Mouse (Mus musculus) retina, embryonic 14.5 days (tissue): ENCODE measurements at regions not wholly inside any gene's neighbourhood (a gene's known extent, or its start where the extent isn't known, plus 50 kb on each side); places are given as distances from the start of the nearest gene placed in this dataset.

ENCODE experiments used
- DNase-seq: peaks from one replicate; pipeline ENCODE4 v3.0.0-alpha.2; 2015; ENCODE audit warnings: low spot score

DNA sequence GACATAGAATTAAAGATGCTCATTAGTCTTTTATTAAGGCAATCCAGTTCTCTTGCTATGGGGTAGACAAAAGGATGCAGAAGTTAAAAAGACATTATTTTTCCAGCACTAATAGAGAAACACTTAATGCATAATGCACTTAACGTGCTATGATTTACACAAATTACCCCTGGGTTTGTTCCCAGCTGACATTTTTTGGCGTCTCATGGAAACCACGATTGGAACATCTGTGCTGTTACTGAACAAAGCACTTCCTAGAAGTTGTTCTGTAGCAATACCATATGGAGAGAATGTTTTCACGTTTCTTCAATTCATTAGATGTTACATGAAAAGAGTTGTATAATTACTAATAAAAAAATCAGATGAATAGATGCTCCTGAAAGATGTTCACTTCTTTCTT, 635.2 kb downstream of the Gm597 start:
- DNase-seq, result no peak

DNA sequence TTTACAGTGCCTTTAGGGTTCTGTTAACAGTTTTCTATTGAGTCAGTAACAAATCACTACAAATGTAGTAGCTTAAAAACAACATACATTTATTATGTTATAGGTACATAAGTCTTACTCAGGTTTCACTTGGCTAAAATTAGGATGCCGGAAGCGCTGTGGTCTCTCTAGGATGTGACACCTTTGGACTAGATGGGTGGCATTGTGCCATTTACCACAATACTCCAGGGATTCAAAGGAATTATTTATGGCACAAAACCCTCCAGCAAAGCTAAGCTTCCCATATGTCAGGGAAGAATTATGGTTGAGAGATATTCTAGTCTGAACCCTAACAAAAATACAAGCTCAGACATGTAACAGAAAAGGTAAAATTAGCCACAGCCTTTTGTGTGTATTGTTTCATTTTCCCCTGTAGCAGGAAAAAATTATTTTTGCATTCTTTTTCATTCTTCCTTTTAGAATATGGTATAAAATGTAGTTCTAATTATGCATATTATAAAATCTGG, 678.0 kb downstream of the Gm597 start:
- no peak for DNase-seq

DNA sequence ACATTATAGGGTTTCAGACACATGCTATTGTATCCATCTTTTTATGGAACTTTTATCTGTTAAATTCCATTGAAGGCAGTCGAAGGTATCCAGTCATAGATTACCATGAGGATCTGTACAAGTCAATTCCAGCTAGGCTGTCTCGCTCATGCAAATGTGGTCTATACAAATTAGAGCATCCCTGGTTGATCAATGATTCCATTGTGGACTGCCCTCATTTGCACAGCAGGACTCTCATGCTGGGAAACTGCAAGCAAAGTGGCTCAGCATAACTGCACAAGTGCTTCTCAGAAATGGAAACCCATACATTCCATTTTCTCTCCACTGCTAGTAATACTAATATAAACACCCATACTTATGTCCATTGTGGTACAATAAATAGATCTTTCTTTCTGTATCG, 695.6 kb downstream of the Gm597 start:
- DNase-seq, result peak; percentile 65

DNA sequence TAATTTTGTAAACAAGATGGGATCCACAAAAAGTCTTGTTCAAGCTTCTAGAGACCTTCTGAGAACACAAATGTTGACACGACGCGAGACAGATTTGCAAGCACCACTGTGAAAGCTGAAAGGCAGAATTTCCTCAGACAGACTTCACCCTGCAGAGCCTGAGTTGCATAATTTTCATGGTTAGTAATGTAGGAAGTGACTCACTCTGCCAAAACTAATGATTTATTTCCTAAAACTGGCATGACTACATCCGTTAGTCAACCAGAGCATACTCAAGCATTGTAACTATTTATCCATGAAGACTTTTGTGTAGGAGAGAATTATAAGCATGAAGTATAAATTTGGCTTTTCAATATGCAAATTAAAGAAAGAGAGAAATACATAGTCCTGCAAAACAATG, 726.1 kb downstream of the Gm597 start:
- DNase-seq, result no peak

DNA sequence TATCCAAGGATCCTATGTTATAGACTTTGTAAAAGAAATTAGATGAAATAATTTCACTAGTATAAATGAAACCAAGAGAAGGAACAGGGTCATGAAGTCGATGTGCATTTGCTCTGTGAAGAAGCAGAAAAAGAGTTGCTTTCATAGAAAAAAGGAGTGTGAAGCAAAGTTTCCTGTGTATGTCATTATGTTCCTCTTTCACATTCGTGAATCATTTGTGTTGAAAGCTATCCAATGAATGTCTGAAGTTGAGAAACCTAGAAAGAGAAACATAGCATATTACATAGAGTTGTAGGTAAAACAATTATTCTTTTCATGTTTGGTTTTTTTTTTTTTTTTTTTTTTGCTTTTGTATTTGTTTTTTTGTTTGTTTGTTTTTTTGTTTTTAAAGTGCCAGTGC, 732.1 kb downstream of the Gm597 start:
- no peak for DNase-seq

DNA sequence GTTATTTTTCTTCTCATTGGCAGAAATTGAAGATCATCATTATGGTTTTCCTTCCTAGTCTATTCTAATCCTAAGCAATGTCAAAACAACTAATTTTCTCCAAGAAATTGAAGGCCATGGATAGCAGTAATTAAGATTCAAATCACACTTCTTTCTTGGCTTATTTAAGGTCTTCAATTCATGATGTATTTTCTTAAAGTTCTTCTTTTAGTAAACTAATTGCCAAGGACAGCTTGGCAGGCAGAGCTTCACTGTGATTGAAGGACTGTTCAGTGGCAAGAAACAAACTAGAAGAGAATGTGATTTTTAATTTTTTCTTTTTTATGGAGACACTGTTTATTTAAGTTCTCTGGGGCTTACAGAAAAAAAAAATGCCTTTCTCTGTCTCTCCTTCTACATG, 732.7 kb downstream of the Gm597 start:
- DNase-seq, result no peak

DNA sequence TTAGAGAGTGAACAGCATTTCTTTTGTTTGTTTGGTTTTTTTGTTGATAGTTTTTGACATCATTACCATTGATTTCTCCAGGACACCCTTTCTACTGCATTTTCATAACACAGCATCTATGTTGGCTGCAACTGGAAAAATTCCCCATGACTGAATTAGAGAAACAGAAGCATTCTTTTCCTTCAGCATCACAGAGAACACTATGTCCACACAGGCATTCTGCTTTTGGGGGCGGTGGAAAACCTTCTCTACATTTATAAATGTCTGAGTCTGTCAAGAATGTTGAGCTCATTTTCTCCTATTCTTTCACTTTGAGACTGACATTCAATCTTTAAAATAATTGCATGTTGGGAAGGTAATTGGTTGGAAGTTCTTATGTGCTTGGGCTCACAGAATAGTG, 734.4 kb downstream of the Gm597 start:
- no peak for DNase-seq

DNA sequence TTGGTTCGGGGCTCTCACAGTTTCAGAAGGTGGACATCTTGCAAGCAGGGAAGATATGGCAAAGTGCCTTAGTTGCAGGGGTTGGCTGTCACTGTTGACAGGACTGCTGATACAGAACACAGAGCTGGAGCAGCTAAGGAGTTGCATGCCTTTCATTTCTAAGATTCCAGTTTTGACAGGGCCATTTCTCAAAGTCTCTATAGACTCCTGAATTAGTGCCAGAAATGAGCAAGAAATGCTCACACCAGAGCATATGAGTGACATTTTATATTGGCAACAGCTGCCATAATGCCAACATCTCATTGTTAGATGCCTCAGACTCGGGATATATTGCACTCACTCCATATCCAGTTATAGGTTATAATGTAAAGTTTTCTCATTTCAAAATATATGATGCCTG, 754.3 kb downstream of the Gm597 start:
- no peak for DNase-seq

DNA sequence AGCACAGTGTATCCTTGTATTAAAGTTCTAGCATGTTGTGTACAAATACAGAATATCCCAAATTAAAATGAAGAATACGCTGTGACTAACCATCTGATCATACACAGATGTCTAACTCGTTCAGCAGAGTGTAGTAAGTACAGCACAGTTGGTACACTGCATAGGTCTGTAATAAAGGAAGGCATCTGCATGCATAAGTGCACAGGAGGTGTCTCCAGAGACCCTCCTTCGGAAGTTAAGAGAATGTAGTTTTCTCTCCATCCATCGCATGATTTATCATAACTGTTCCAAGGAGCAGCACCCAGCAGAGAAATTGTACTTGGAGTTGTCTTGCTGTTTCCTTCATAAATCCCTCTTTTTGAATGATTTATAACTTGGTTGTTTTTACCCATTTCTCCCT, 781.6 kb downstream of the Gm597 start:
- no peak for DNase-seq

DNA sequence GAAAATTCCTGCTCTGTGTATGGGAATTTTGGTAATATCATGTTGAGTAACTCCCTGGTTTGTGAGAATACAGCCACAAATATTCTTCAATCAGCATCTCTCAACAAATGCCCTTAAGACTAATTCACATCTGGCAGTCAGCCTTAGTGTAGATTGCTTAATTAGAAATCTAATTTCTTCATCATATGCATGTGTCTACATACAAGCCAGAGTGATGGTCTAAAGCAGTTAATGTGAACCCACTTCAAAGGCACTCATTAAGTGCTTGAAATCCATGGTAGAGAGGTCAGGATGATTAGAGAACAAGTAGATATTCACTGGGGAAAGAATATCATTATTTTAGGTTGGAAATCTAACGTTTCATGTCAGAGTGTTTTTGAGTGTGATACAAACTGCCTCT, 816.7 kb downstream of the Gm597 start:
- no peak for DNase-seq
